ENCODE assay signal across 1 mouse cellular context in genomic region chr8:111932580-111933336, GRCm38 (mm10).
A peak's percentile ranks its signal among the peaks of the same experiment; 100 is the strongest.
TF ChIP-seq lines count a peak whose summit lies in the region.

No protein-coding gene starts in this region.

TF ChIP-seq in CH12.LX, 34 proteins besides CTCF, POLR2A, EP300 and RAD21 (continued from another document):
- TF ChIP-seq ELF1 (IDR thresholded peaks at IDR 0.05; ENCODE audit: low read depth, low read length) (no peak), NELFE (IDR thresholded peaks at IDR 0.05; ENCODE audit: low read depth, low read length) (peak; percentile 43; the same call in 1 of the 2 replicates), MXI1 (IDR thresholded peaks at IDR 0.05; ENCODE audit: low read depth, low read length) (peak; percentile 37; the same call in 1 of the 2 replicates), MAX (IDR thresholded peaks at IDR 0.05; ENCODE audit: low read length) (peak; percentile 41; the same call in 1 of the 2 replicates), NRF1 (IDR thresholded peaks at IDR 0.05; ENCODE audit: low read depth, low read length) (peak; percentile 54; the same call in 1 of the 2 replicates), TBP (conservative IDR thresholded peaks at IDR 0.05; ENCODE audit: low read depth, low read length) (peak; percentile 87), IRF4 (IDR thresholded peaks at IDR 0.05; ENCODE audit: low read depth, low read length) (0 out of 2 replicates have a peak, but pooled peaks have one; percentile 7), MYC (IDR thresholded peaks at IDR 0.05; ENCODE audit: low read depth, low read length) (peak; percentile 69; the same call in 1 of the 2 replicates), CHD2 (IDR thresholded peaks at IDR 0.05; ENCODE audit: low read length) (0 out of 2 replicates have a peak, but pooled peaks have one; percentile 17), SIN3A (IDR thresholded peaks at IDR 0.05; ENCODE audit: low read length) (peak; percentile 55; the same call in 1 of the 2 replicates)
